In genomic region chr10:61051993-61052613, GRCm38 (mm10) we compare ENCODE assay signal across 9 mouse cellular contexts. TPM values are rescaled to one million over a fixed set of nuclear protein-coding genes. Genes with fewer than 3 reads are reported as not detected.
A peak's percentile ranks its signal among the peaks of the same experiment; 100 is the strongest.
DNase-seq lines count a peak whose midpoint lies in the region; ATAC-seq lines count a peak whose summit lies in the region.
"Had no signal": no experiment of that assay in that cellular context is flagged by ENCODE, and none has a peak within 500 bp of the region (broad histone marks: within the 10 kb centered on the region; RNA-seq: fewer than 3 reads in every experiment).

No protein-coding gene starts in this region.

- H3K4me1 ChIP-seq in heart, embryonic 10.5 days: 0 out of 2 replicates have a peak, but pooled peaks cover 4% of the 10 kb centered on the region
- no peaks in the 10 kb centered on the region for H3K4me1 ChIP-seq in hindbrain, embryonic 11.5 days (replicated peaks; ENCODE audit: control insufficient read depth, insufficient read depth, low read length)

- no peak overlapping the region for H3K27ac ChIP-seq in heart, embryonic 10.5 days
- H3K27ac ChIP-seq in hindbrain, embryonic 11.5 days (ENCODE audit: low read depth, low read length): no peak overlapping the region
- H3K27ac ChIP-seq: macrophage had no signal

- WGBS in heart, embryonic 10.5 days: 59% methylated on average over 14 of the region's 14 CpGs
- 62% methylated on average over 14 of the region's 14 CpGs for WGBS in hindbrain, embryonic 11.5 days

- peaks cover 18% of the 10 kb centered on the region for H3K27me3 ChIP-seq in heart, embryonic 10.5 days (ENCODE audit: insufficient read depth, poor library complexity, severe bottlenecking)
- H3K27me3 ChIP-seq in hindbrain, embryonic 11.5 days (ENCODE audit: control insufficient read depth, insufficient read depth, low read length): no peaks in the 10 kb centered on the region

- H3K9ac ChIP-seq in hindbrain, embryonic 11.5 days (ENCODE audit: low read depth, low read length): no peak overlapping the region

- H3K36me3 ChIP-seq in heart, embryonic 10.5 days: no peaks in the 10 kb centered on the region
- no peaks in the 10 kb centered on the region for H3K36me3 ChIP-seq in hindbrain, embryonic 11.5 days (ENCODE audit: control insufficient read depth, insufficient read depth, low read length)

- DNase-seq in heart, adult 18-20 months: peak; percentile 50 to 85
- DNase-seq in heart, embryonic 10.5 days (ENCODE audit: low spot score): no peak
- peak; percentile 49 for DNase-seq in c-Kit-negative CD71-positive TER-119-positive erythroid progenitor cells, embryonic 14.5 days (ENCODE audit: low read depth, low spot score)
- DNase-seq in hindbrain, embryonic 11.5 days (ENCODE audit: low spot score): peak; percentile 86
- DNase-seq in layer of hippocampus, postnatal 25 days (ENCODE audit: extremely low spot score in 1 of 2, low spot score in 1 of 2): peak; percentile 52 to 89
- DNase-seq in right cerebral cortex, postnatal 14 days: peak; percentile 77

- peaks cover 5% of the 10 kb centered on the region; the same call in 1 of the 2 replicates for H3K9me3 ChIP-seq in heart, embryonic 10.5 days
- no peaks in the 10 kb centered on the region for H3K9me3 ChIP-seq in hindbrain, embryonic 11.5 days (ENCODE audit: control insufficient read depth, low read length)

- H3K4me3 ChIP-seq in heart, embryonic 10.5 days: no peak overlapping the region
- H3K4me3 ChIP-seq in hindbrain, embryonic 11.5 days (ENCODE audit: low read depth, low read length): no peak overlapping the region

- peak; percentile 83 for ATAC-seq in erythroid progenitor cell, adult 5-6 weeks (replicated peaks; ENCODE audit: low FRiP score, poor library complexity, severe bottlenecking)
- no peak; the same call in 1 of the 2 replicates for ATAC-seq in hindbrain, embryonic 11.5 days (ENCODE audit: low FRiP score)
- ATAC-seq in megakaryocyte progenitor cell, adult 5-6 weeks (replicated peaks; ENCODE audit: poor library complexity): peak; percentile 63; the same call in 1 of the 2 replicates

- no peak overlapping the region for H3K4me2 ChIP-seq in hindbrain, embryonic 11.5 days (replicated peaks; ENCODE audit: low read depth, low read length)

RNA-seq across cellular contexts. Expression of gene Pcbd1, which starts 37.0 kb away (rescaled TPM):
- total RNA-seq in heart, adult 18-20 months (2021): 1 to 10 TPM in 1 of 2 experiments, under 1 TPM in 1; 0.77 to 1.3 TPM
- 63.1 and 69.7 TPM in 2 replicates for polyA plus RNA-seq in heart, embryonic 10.5 days (2016; fragmentation: Nextera tagmentation; extraction: Ambion mirVana)
- 9.4 TPM in 1 of 2 replicates, not detected in the other for total RNA-seq in erythroid progenitor cell, adult 5-6 weeks (2015; ENCODE audit: low replicate concordance)
- total RNA-seq in erythroid progenitor cell, adult 5-6 weeks (2017; ENCODE audit: low replicate concordance): not detected in 2 replicates
- 20.3 and 23.8 TPM in 2 replicates for polyA plus RNA-seq in hindbrain, embryonic 11.5 days (2014; fragmentation: Nextera tagmentation; extraction: Ambion mirVana)
- 10 to 100 TPM in 1 of 2 experiments, 1 to 10 TPM in 1; 9.3 to 15.6 TPM for total RNA-seq in layer of hippocampus, postnatal 25 days (2021)
- 9.6 and 15.8 TPM in 2 replicates for total RNA-seq in megakaryocyte progenitor cell, adult 5-6 weeks (2015)
- total RNA-seq in megakaryocyte progenitor cell, adult 5-6 weeks (2017): 8.9 and 11.0 TPM in 2 replicates
- polyA plus RNA-seq: macrophage had no signal
